In the genomic region with DNA sequence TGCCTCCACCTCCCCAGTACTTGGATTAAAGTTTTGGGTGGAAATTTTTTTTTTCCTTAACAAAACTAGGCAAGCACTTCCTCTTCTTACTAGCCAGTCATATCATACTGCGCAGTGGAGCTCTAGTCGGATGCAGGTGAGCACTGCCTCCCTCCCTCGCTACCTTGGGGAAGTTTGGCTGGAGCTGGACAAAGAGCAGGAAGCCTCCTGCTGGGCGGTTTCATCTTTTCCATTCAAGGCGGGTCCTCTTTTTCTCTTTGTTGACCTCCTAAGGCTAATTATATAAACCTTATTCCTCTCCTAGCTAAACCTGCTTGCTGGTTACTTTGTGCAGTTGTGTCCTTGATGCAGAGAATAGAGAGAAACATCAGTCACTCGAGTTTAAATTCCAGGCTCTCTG, we compare ENCODE assay signal across 21 mouse cellular contexts. TPM values are rescaled to one million over a fixed set of nuclear protein-coding genes. Genes with fewer than 3 reads are reported as not detected.
A peak's percentile ranks its signal among the peaks of the same experiment; 100 is the strongest.
DNase-seq lines count a peak whose midpoint lies in the region; ATAC-seq and TF ChIP-seq lines count a peak whose summit lies in the region.
"Had no signal": no experiment of that assay in that cellular context is flagged by ENCODE, and none has a peak within 500 bp of the region (broad histone marks: within the 10 kb centered on the region; RNA-seq: fewer than 3 reads in every experiment).

No protein-coding gene starts in this region.

- intact Hi-C loops in left cerebral cortex, postnatal 4 days (cut with DNase I) = no loop called here

- no peak overlapping the region for H3K27ac ChIP-seq in lung, postnatal 0 days (ENCODE audit: low read length)
- H3K27ac ChIP-seq: embryonic facial prominence, embryonic 10.5 days; embryonic facial prominence, embryonic 12.5 days; forebrain, embryonic 13.5 days; forebrain, embryonic 15.5 days had no signal

- no peak overlapping the region for H3K9ac ChIP-seq in lung, postnatal 0 days (replicated peaks; ENCODE audit: low read depth)
- H3K9ac ChIP-seq: embryonic facial prominence, embryonic 12.5 days; forebrain, embryonic 13.5 days; forebrain, embryonic 15.5 days; forebrain, postnatal 0 days had no signal

- no peaks in the 10 kb centered on the region for H3K4me1 ChIP-seq in lung, postnatal 0 days (ENCODE audit: insufficient read depth, low read depth, low read length)
- H3K4me1 ChIP-seq: embryonic facial prominence, embryonic 10.5 days; embryonic facial prominence, embryonic 12.5 days; forebrain, embryonic 13.5 days; forebrain, embryonic 15.5 days had no signal

- H3K36me3 ChIP-seq in lung, postnatal 0 days (ENCODE audit: insufficient read depth, low read length) = no peaks in the 10 kb centered on the region

- WGBS in lung, postnatal 0 days = 53% methylated on average over 6 of the region's 6 CpGs

- TF ChIP-seq CTCF in lung, postnatal 0 days (IDR thresholded peaks at IDR 0.05) = 0 out of 2 replicates have a peak, but pooled peaks have one; percentile 1

- no peak overlapping the region for H3K4me2 ChIP-seq in lung, postnatal 0 days (replicated peaks; ENCODE audit: low read depth, low read length)
- H3K4me2 ChIP-seq: embryonic facial prominence, embryonic 12.5 days; forebrain, embryonic 13.5 days; forebrain, embryonic 15.5 days had no signal

- no peaks in the 10 kb centered on the region for H3K27me3 ChIP-seq in lung, postnatal 0 days (replicated peaks; ENCODE audit: insufficient read depth, low read length)
- H3K27me3 ChIP-seq: embryonic facial prominence, embryonic 12.5 days; forebrain, embryonic 13.5 days; forebrain, embryonic 15.5 days had no signal

- H3K9me3 ChIP-seq in lung, postnatal 0 days (ENCODE audit: low read length) = no peaks in the 10 kb centered on the region
- H3K9me3 ChIP-seq: embryonic facial prominence, embryonic 10.5 days; embryonic facial prominence, embryonic 12.5 days; forebrain, embryonic 13.5 days; forebrain, embryonic 15.5 days had no signal

- no peak for DNase-seq in lung, postnatal 0 days (ENCODE audit: low spot score)
- DNase-seq in lung, postnatal 36 days = no peak
- DNase-seq in ES-CJ7 (ENCODE audit: low read depth, low spot score) (peak; percentile 86), R1 (ENCODE audit: low read depth, low spot score) (peak; percentile 95)
- no peak for DNase-seq in left cerebral cortex, postnatal 4 days
- no peak for DNase-seq in B cell, adult 2 months
- DNase-seq in spleen, postnatal 14 days (ENCODE audit: low spot score in 2 of 2) = no peak
- DNase-seq: adrenal gland, adult 2 months; adrenal gland, postnatal 10 days; adrenal gland, postnatal 25 days; cerebellum, adult 11 months; cerebellum, adult 18-20 months; cerebellum, adult 8-10 months; cerebellum, adult 9-11 months; cerebellum, postnatal 14 days; cerebellum, postnatal 36 days; forebrain, postnatal 0 days had no signal

- H3K4me3 ChIP-seq in lung, postnatal 0 days (ENCODE audit: low read depth, low read length) = no peak overlapping the region
- H3K4me3 ChIP-seq: embryonic facial prominence, embryonic 10.5 days; embryonic facial prominence, embryonic 12.5 days; forebrain, embryonic 13.5 days; forebrain, embryonic 15.5 days had no signal

- no peak for ATAC-seq in lung, postnatal 0 days
- ATAC-seq: forebrain, embryonic 13.5 days; forebrain, embryonic 15.5 days; forebrain, postnatal 0 days had no signal

- TF ChIP-seq EP300 in lung, postnatal 0 days (IDR thresholded peaks at IDR 0.05) = no peak

RNA-seq across cellular contexts. Expression of a gene that starts 12.0 kb away (rescaled TPM):
- polyA plus RNA-seq in lung, postnatal 0 days (2015; fragmentation: Nextera tagmentation; extraction: Ambion mirVana) = 29.8 and 35.9 TPM in 2 replicates
- 100 to 1,000 TPM in 1 of 2 experiments, 10 to 100 TPM in 1; 91.2 to 108 TPM for total RNA-seq in left cerebral cortex, postnatal 4 days (2021)

RNA-seq across cellular contexts. Expression of a gene that starts 29.2 kb away (rescaled TPM):
- 16.1 and 17.2 TPM in 2 replicates for polyA plus RNA-seq in lung, postnatal 0 days (2015; fragmentation: Nextera tagmentation; extraction: Ambion mirVana)
- total RNA-seq in left cerebral cortex, postnatal 4 days (2021) = 10 to 100 TPM; 38.9 to 43.9 TPM

Comparison
In these comparisons a context has a peak if more than half of its experiments do, and no peak if none do; other contexts are left out.
1. DNase-seq: peak in ES-CJ7 (single experiment) and R1 (single experiment); none in lung, postnatal 0 days (single experiment), lung, postnatal 36 days (single experiment), left cerebral cortex, postnatal 4 days (single experiment), B cell, adult 2 months (0 of 2) and spleen, postnatal 14 days (0 of 2).